Mouse (Mus musculus) ES-Bruce4 (cell line): ENCODE data around the gene Lcp1.

Experiments used
- CTCF ChIP-seq: IDR thresholded peaks from one replicate; pipeline ENCODE4 v1.8.1; 2011; ENCODE audit warnings: low read depth, low read length
- EP300 ChIP-seq: IDR thresholded peaks from 2 replicates; pipeline ENCODE4 v1.6.1; 2011; ENCODE audit warnings: low read depth, low read length; ENCODE audit not compliant: insufficient read depth
- POLR2A ChIP-seq: IDR thresholded peaks from one replicate; pipeline ENCODE4 v1.8.1; 2011; ENCODE audit warnings: low read length; ENCODE audit not compliant: insufficient read depth

GRCm38 (mm10) chr14:75235552-75235951, 104.7 kb downstream of the Lcp1 start:
- TF ChIP-seq CTCF (no peak), POLR2A (no peak), EP300 (no peak)
